Comparison of ENCODE assay signal across 10 mouse cellular contexts in genomic region chr13:46019431-46020166, GRCm38 (mm10). TPM values are rescaled to one million over a fixed set of nuclear protein-coding genes. Genes with fewer than 3 reads are reported as not detected.
A peak's percentile ranks its signal among the peaks of the same experiment; 100 is the strongest.
DNase-seq lines count a peak whose midpoint lies in the region; ATAC-seq and TF ChIP-seq lines count a peak whose summit lies in the region.
"Had no signal": no experiment of that assay in that cellular context is flagged by ENCODE, and none has a peak within 500 bp of the region (broad histone marks: within the 10 kb centered on the region; RNA-seq: fewer than 3 reads in every experiment).

No protein-coding gene starts in this region.

- H3K4me2 ChIP-seq in forebrain, embryonic 15.5 days (replicated peaks): no peak overlapping the region
- no peak overlapping the region for H3K4me2 ChIP-seq in limb, embryonic 11.5 days (ENCODE audit: low read depth, severe bottlenecking)
- H3K4me2 ChIP-seq: embryonic facial prominence, embryonic 12.5 days had no signal

- H3K27ac ChIP-seq in gastrocnemius, adult 2 months: no peak overlapping the region
- H3K27ac ChIP-seq in forebrain, embryonic 15.5 days (replicated peaks): 0 out of 2 replicates have a peak overlapping the region, but pooled peaks have one; percentile 3
- H3K27ac ChIP-seq in limb, embryonic 11.5 days (replicated peaks; ENCODE audit: low read depth, low read length): no peak overlapping the region
- H3K27ac ChIP-seq in left cerebral cortex, adult 2 months: no peak overlapping the region
- H3K27ac ChIP-seq: embryonic facial prominence, embryonic 12.5 days; macrophage had no signal

- peaks cover 28% of the 10 kb centered on the region for H3K4me1 ChIP-seq in forebrain, embryonic 15.5 days
- 0 out of 2 replicates have a peak, but pooled peaks cover 5% of the 10 kb centered on the region for H3K4me1 ChIP-seq in limb, embryonic 11.5 days (ENCODE audit: control insufficient read depth, insufficient read depth, low read length)

- DNase-seq in gastrocnemius, adult 18-20 months (ENCODE audit: low spot score): peak; percentile 4
- no peak for DNase-seq in gastrocnemius, adult 2 months
- peak; percentile 34 for DNase-seq in limb, embryonic 11.5 days (ENCODE audit: low spot score)
- no peak for DNase-seq in ovary, postnatal 14 days (ENCODE audit: low spot score)
- DNase-seq in left cerebral cortex, adult 2 months (ENCODE audit: extremely low spot score in 1 of 2, low spot score in 2 of 2): no peak
- DNase-seq in spleen, adult 18-20 months: no peak

- H3K27me3 ChIP-seq in forebrain, embryonic 15.5 days: no peaks in the 10 kb centered on the region
- no peaks in the 10 kb centered on the region for H3K27me3 ChIP-seq in limb, embryonic 11.5 days (ENCODE audit: control insufficient read depth, insufficient read depth, low read length)
- H3K27me3 ChIP-seq: embryonic facial prominence, embryonic 12.5 days had no signal

- TF ChIP-seq CTCF in gastrocnemius, adult 2 months (IDR thresholded peaks at IDR 0.05): no peak
- TF ChIP-seq CTCF in left cerebral cortex, adult 2 months (IDR thresholded peaks at IDR 0.05): no peak

- ATAC-seq in activated CD4-positive, CD25-positive, alpha-beta regulatory T cell, adult 4 months: peak; percentile 19
- peak; percentile 20; the same call in 1 of the 2 replicates for ATAC-seq in forebrain, embryonic 15.5 days (replicated peaks)
- ATAC-seq in limb, embryonic 11.5 days (ENCODE audit: insufficient number of reproducible peaks, low FRiP score, low TSS enrichment, low read depth): no peak

- 27% methylated on average over 9 of the region's 9 CpGs for WGBS in forebrain, embryonic 15.5 days
- 26% methylated on average over 9 of the region's 9 CpGs for WGBS in limb, embryonic 11.5 days

- H3K9me3 ChIP-seq in forebrain, embryonic 15.5 days: no peaks in the 10 kb centered on the region
- no peaks in the 10 kb centered on the region for H3K9me3 ChIP-seq in limb, embryonic 11.5 days (ENCODE audit: control insufficient read depth, low read length)
- H3K9me3 ChIP-seq: embryonic facial prominence, embryonic 12.5 days had no signal

- no peaks in the 10 kb centered on the region for H3K36me3 ChIP-seq in forebrain, embryonic 15.5 days
- H3K36me3 ChIP-seq in limb, embryonic 11.5 days (ENCODE audit: control insufficient read depth, insufficient read depth, low read length): no peaks in the 10 kb centered on the region
- H3K36me3 ChIP-seq: embryonic facial prominence, embryonic 12.5 days had no signal

- intact Hi-C loops in gastrocnemius, adult 2 months (cut with DNase I): no loop called here
- intact Hi-C loops in left cerebral cortex, adult 2 months (cut with DNase I): no loop called here

- H3K4me3 ChIP-seq in gastrocnemius, adult 2 months: no peak overlapping the region
- no peak overlapping the region for H3K4me3 ChIP-seq in forebrain, embryonic 15.5 days
- no peak overlapping the region for H3K4me3 ChIP-seq in limb, embryonic 11.5 days (ENCODE audit: low read depth, low read length)
- no peak overlapping the region for H3K4me3 ChIP-seq in left cerebral cortex, adult 2 months
- H3K4me3 ChIP-seq: embryonic facial prominence, embryonic 12.5 days had no signal

- H3K9ac ChIP-seq in forebrain, embryonic 15.5 days (replicated peaks): no peak overlapping the region
- H3K9ac ChIP-seq in limb, embryonic 11.5 days (ENCODE audit: low read length): no peak overlapping the region
- H3K9ac ChIP-seq: embryonic facial prominence, embryonic 12.5 days had no signal

RNA-seq across cellular contexts. Expression of gene Atxn1, which starts 54.8 kb away (rescaled TPM):
- 10 to 100 TPM; 38.7 to 51.0 TPM for total RNA-seq in gastrocnemius, adult 18-20 months (2021)
- 10 to 100 TPM; 40.4 to 56.3 TPM for total RNA-seq in gastrocnemius, adult 2 months (2021)
- polyA plus RNA-seq in activated CD4-positive, CD25-positive, alpha-beta regulatory T cell, adult 4 months (2017; shearing (Covaris generic)): 10 to 100 TPM; 28.1 to 32.9 TPM
- polyA plus RNA-seq in forebrain, embryonic 15.5 days (2015; fragmentation: Nextera tagmentation; extraction: Ambion mirVana): 11.6 and 12.8 TPM in 2 replicates
- polyA plus RNA-seq in limb, embryonic 11.5 days (2014; fragmentation: Nextera tagmentation; extraction: Ambion mirVana): 1.3 and 1.5 TPM in 2 replicates
- 100 to 1,000 TPM; 152 to 197 TPM for total RNA-seq in left cerebral cortex, adult 2 months (2021)

Comparison
In these comparisons a context has a peak if more than half of its experiments do, and no peak if none do; other contexts are left out.
1. DNase-seq: peak in gastrocnemius, adult 18-20 months (single experiment) and limb, embryonic 11.5 days (single experiment); none in gastrocnemius, adult 2 months (single experiment), ovary, postnatal 14 days (single experiment), left cerebral cortex, adult 2 months (0 of 2) and spleen, adult 18-20 months (0 of 2).